Mouse (Mus musculus): ENCODE results near the gene Tnr.

Tnr gene

DNA sequence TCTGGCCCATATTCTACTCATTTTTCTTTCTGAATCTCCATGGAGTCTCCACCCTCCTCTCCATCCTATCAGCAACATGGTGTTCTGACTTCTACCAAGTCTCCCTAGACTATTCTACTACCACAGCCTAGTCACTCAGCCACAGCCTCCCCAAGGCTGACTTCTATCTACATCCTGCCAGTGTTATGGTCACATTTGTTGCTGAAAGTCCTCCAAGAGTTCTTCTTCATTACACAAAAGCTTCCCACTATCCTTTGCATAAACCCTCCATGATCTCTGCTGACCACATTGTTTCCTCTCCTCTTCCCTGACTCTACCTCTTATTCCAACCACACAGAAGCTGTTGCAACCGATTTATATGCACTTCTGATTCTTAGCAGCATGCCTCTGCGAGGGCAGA lies 272.5 kb downstream of the Tnr start:
- DNase-seq (ENCODE audit: low read depth, low spot score), result no peak
- H3K27me3 ChIP-seq (ENCODE audit: control insufficient read depth, insufficient read depth, low read length, poor library complexity, severe bottlenecking), result no peaks in the 10 kb centered on the region
- H3K36me3 ChIP-seq (ENCODE audit: control insufficient read depth, insufficient read depth, low read length, poor library complexity, severe bottlenecking), result no peaks in the 10 kb centered on the region

DNA sequence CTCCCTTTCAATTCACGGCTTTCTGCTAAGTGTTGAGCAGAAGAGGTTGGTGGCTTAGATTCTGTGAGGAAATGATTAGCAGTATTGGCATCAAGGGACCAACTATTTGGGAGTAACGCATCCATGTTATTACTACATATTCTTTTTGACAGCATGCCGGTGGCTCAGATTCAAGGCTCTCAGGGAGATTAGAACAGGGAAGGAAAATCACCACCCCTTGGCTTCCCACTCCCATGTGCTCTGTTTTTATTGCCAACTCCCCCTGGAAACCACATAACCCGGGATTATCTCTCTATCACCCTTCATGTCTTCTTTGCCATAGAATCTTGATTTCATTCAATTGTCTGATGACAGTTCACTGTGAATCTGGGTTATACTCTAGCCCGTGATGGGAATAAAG lies 276.8 kb downstream of the Tnr start:
- Histone ChIP-seq H3K27me3 (ENCODE audit: control insufficient read depth, insufficient read depth, low read length, poor library complexity, severe bottlenecking) (no peaks in the 10 kb centered on the region), H3K36me3 (ENCODE audit: control insufficient read depth, insufficient read depth, low read length, poor library complexity, severe bottlenecking) (no peaks in the 10 kb centered on the region)
- no peak for DNase-seq (ENCODE audit: low read depth, low spot score)

DNA sequence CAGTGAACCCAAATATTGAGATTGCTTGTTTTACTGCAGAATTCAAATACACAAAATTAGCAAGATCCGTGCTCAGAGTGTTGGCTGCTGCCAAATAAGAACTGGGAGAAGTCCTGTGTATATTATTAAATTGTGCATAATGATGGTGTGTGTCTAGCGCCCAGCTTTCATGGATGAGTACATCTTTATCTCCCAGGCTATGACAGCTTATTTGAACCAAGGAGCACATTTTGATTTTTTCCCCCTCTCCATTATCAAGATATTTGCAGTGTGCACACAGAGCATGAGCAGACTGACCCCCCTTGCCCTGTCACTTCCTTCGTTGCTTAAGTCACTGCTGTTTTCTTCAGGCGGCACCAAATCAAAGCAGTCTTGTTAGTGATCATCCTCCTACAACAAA lies 278.2 kb downstream of the Tnr start:
- Histone ChIP-seq H3K36me3 (ENCODE audit: control insufficient read depth, insufficient read depth, low read length, poor library complexity, severe bottlenecking) (no peaks in the 10 kb centered on the region), H3K27me3 (ENCODE audit: control insufficient read depth, insufficient read depth, low read length, poor library complexity, severe bottlenecking) (no peaks in the 10 kb centered on the region)
- no peak for DNase-seq (ENCODE audit: low read depth, low spot score)

DNA sequence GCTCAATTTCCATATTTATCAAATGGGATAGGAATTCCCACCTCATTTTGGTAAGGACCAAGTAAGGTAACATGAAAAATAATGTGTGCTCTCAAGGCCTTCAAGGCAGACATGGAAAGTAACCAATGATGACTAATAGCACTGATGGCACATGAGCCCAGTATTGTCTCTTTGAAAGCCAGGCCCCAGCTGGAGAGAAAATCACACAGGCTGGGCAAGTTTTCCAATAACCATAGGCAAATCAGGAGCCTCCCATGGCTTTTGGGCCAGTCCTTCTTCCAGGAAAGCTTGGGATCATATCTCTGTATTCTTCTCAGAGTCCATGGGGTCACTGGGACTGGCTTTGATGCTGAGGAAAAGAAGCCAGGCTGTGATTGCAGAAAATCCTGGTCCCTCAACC lies 280.1 kb downstream of the Tnr start:
- no peaks in the 10 kb centered on the region for H3K36me3 ChIP-seq (ENCODE audit: control insufficient read depth, insufficient read depth, low read length, poor library complexity, severe bottlenecking)
- no peak for DNase-seq (ENCODE audit: low read depth, low spot score)
- H3K27me3 ChIP-seq (ENCODE audit: control insufficient read depth, insufficient read depth, low read length, poor library complexity, severe bottlenecking), result no peaks in the 10 kb centered on the region

DNA sequence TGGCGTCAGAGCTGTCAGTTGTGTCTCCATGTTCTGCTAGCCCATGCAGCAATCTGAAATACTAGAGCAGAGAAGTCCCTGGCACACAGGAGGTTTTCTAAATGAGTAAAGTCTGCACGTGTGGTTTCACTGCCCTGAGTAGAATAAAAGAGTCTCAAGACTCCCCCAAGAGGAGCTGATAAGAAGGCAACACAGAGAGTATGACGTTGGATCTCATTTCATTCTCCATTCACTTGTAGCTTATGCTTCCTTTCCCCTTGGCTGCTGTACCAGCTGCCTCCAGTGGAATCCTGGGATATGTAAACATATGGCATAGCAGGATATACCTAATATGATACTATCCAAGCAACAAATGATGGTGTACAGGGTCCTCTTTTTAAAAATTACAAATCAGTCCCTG lies 285.9 kb downstream of the Tnr start:
- no peak for DNase-seq (ENCODE audit: low read depth, low spot score)
- H3K27me3 ChIP-seq (ENCODE audit: control insufficient read depth, insufficient read depth, low read length, poor library complexity, severe bottlenecking), result no peaks in the 10 kb centered on the region
- H3K36me3 ChIP-seq (ENCODE audit: control insufficient read depth, insufficient read depth, low read length, poor library complexity, severe bottlenecking), result no peaks in the 10 kb centered on the region

DNA sequence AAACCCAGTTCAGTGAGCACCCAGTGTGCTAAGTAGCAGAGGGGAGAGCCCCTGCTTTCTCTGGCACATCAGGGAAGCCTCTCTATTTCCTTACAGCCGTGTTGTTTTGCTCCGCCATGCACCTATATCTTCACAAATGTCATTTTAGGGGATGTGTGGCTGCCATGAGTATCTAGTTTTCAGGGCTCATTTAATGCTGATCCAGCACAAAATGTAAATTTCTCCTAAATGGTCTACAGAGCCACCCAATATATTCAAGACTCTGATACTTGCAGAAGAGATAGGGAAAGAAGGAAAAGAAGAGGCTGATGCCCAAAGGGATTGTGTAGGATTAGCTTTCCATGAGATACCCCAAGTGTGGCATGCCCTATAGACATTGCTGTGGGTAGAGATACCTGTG lies 288.2 kb downstream of the Tnr start:
- H3K36me3 ChIP-seq (ENCODE audit: control insufficient read depth, insufficient read depth, low read length, poor library complexity, severe bottlenecking), result no peaks in the 10 kb centered on the region
- no peaks in the 10 kb centered on the region for H3K27me3 ChIP-seq (ENCODE audit: control insufficient read depth, insufficient read depth, low read length, poor library complexity, severe bottlenecking)
- no peak for DNase-seq (ENCODE audit: low read depth, low spot score)

DNA sequence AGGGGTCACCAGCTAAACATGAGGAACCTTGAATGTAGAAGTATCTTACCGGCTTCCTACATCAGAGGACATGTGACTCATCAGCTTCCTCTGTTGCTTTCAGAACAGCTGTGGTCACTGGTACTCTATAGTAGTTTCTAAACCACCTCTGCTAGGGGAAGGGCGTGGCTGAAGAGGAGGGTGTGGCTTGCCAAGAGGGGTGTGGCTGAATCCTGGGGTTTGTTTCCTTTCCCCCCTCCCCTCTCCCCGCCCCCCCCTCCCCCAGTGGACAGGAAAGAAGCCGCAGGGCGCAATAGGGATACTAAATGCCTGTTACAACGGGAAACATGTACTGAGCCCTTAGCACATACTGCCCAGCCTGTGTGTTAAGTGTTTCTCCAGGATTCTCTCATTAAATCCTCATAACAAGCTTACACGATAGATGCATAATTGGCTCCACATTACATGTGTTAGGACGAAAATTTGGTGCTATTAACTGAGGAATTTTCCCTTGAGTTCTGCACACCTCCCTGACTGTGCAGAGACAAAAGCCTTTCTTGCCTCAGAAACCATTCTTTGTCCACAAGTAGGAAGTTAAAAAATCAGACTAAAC lies 289.3 kb downstream of the Tnr start:
- Histone ChIP-seq H3K36me3 (ENCODE audit: control insufficient read depth, insufficient read depth, low read length, poor library complexity, severe bottlenecking) (no peaks in the 10 kb centered on the region), H3K27me3 (ENCODE audit: control insufficient read depth, insufficient read depth, low read length, poor library complexity, severe bottlenecking) (no peaks in the 10 kb centered on the region)
- DNase-seq (ENCODE audit: low read depth, low spot score), result peak; percentile 38

DNA sequence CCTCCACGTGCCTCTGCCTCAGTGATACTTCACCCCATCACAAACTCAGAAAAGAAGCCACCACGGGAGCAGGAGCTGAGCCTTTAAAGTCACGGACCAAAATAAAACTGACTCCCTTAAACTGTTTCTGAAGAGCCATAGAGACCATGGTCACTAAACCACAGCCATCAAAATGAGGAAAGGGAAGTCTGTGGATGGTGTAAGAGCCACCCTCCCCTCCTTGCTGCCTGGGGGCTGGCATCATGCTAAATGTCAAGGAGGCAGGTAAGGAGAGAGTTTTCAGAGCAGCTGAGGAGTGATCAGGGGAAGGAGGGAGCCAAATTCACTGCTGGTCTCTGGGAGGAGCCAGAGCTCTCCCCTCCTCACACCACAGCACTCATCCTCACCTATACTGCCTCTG lies 290.8 kb downstream of the Tnr start:
- no peak for DNase-seq (ENCODE audit: low read depth, low spot score)

DNA sequence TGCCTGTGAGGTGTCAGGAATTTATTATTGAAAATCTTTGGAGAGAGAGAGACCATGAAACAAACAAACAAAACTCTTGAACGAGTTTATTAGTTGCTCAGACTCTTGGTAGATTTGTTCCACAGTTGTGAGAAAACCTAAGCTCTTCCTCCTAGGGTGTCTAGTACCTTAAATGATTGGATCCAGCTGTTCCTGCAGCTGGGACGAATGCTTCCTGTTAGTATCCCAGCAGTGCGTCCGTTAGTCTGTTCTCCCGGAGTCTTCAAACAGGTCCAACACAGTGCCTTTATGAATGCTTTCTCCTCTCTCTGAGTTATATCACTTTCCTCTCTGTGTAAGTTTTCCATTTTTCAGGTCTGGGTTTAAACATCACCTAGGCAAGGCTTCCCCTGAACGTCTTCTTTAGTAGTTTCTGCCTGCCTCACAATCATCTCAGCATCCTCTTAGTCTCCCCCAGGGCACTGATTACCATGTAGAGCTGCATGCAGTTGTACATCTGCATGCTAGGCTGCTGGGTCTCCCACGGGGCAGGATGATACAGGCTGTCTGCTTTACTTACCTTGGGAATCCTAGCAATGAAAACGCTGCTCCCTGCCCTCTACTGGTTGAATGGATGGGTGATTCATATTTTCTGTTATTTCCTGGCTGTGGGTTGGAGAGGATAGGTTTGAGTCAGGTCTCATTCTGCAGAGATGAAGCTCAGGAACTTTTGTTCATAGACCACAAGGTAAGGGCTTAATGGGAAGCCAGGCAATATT lies 293.2 kb downstream of the Tnr start:
- no peak for DNase-seq (ENCODE audit: low read depth, low spot score)
- Histone ChIP-seq H3K27me3 (ENCODE audit: control insufficient read depth, insufficient read depth, low read length, poor library complexity, severe bottlenecking) (no peaks in the 10 kb centered on the region), H3K36me3 (ENCODE audit: control insufficient read depth, insufficient read depth, low read length, poor library complexity, severe bottlenecking) (no peaks in the 10 kb centered on the region)

More for the DNA sequence above, 290.8 kb downstream of the Tnr start:
- Histone ChIP-seq H3K36me3 (ENCODE audit: control insufficient read depth, insufficient read depth, low read length, poor library complexity, severe bottlenecking) (no peaks in the 10 kb centered on the region), H3K27me3 (ENCODE audit: control insufficient read depth, insufficient read depth, low read length, poor library complexity, severe bottlenecking) (no peaks in the 10 kb centered on the region)

DNA sequence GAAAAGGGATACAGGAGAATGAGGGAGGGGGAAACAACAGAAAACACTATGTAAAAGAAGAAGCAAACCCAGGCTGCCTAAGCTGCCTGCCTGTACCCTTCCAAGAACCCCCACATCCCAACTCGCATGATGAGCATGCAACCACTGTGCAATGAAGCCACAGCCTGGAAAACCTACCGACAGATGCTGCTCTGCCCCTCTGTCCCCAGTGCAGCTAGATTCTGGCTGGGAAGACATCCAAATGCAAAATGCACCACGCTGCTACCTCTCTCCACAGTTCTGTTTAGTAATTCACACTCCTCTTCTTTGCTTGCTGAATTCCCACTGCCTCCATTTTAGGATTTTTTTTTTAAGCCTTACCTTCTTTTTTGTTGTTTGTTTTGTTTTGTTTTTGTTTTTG lies 295.9 kb downstream of the Tnr start:
- Histone ChIP-seq H3K36me3 (ENCODE audit: control insufficient read depth, insufficient read depth, low read length, poor library complexity, severe bottlenecking) (no peaks in the 10 kb centered on the region), H3K27me3 (ENCODE audit: control insufficient read depth, insufficient read depth, low read length, poor library complexity, severe bottlenecking) (no peaks in the 10 kb centered on the region)
- no peak for DNase-seq (ENCODE audit: low read depth, low spot score)

DNA sequence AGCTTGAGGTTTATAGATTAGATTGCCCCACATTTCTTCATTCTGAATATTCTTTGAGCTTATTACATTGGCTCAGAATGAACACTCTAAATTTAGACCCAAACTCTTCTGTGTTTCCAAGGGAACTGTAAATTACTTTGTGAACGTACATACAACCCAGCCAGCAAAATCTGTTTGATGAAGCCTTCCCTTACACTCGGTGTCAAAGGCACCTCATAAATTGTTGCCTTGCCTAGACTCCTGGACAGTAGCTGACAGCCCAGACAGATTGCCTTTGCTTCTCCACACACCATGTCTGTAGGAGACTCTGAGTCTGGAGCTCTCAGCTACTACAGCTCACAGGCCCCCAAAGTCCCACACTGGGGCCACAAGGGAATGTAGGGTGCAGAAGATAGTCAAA lies 298.8 kb downstream of the Tnr start:
- no peaks in the 10 kb centered on the region for H3K36me3 ChIP-seq (ENCODE audit: control insufficient read depth, insufficient read depth, low read length, poor library complexity, severe bottlenecking)
- DNase-seq (ENCODE audit: low read depth, low spot score), result no peak
- no peaks in the 10 kb centered on the region for H3K27me3 ChIP-seq (ENCODE audit: control insufficient read depth, insufficient read depth, low read length, poor library complexity, severe bottlenecking)

DNA sequence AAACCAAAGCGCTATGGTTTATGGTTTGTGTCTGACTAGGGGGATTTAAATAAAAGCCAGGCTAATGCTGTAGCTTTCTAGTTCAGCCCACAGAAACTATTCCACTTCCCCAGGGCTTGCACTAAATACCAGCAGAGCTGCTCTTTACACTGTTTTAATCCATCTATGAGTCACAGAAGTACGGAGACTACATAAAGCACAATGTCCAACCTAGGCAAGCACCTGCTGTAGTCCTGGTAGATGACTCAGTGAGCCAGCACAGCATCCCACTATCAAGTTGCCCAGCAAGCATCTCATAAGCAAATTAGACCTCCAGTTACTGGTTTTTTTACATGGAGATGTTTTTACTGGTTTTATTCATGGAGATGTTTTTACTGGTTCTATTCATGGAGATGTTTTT lies 305.0 kb downstream of the Tnr start:
- no peaks in the 10 kb centered on the region for H3K36me3 ChIP-seq (ENCODE audit: control insufficient read depth, insufficient read depth, low read length, poor library complexity, severe bottlenecking)
- no peak for DNase-seq (ENCODE audit: low read depth, low spot score)
- no peaks in the 10 kb centered on the region for H3K27me3 ChIP-seq (ENCODE audit: control insufficient read depth, insufficient read depth, low read length, poor library complexity, severe bottlenecking)

DNA sequence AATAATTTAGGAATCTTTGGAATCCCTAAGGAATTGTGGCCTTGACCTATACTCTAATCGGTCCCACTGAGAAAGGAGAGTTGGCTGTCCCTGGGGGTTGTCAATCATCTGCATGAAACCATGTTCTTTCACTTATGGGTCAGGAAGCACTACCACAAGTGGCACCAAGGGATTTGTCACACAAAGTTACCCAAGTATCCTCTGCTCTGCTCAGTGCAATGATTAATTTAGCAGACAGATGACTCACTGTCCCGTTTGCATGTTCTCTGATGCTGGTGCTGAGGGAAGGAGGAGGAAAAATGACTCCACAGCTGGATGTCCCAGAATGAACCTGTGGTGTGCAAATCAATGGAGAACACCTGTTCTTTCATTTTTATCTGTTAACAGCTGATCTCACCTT lies 309.6 kb downstream of the Tnr start:
- DNase-seq (ENCODE audit: low read depth, low spot score), result no peak
- H3K36me3 ChIP-seq (ENCODE audit: control insufficient read depth, insufficient read depth, low read length, poor library complexity, severe bottlenecking), result no peaks in the 10 kb centered on the region
- H3K27me3 ChIP-seq (ENCODE audit: control insufficient read depth, insufficient read depth, low read length, poor library complexity, severe bottlenecking), result no peaks in the 10 kb centered on the region

DNA sequence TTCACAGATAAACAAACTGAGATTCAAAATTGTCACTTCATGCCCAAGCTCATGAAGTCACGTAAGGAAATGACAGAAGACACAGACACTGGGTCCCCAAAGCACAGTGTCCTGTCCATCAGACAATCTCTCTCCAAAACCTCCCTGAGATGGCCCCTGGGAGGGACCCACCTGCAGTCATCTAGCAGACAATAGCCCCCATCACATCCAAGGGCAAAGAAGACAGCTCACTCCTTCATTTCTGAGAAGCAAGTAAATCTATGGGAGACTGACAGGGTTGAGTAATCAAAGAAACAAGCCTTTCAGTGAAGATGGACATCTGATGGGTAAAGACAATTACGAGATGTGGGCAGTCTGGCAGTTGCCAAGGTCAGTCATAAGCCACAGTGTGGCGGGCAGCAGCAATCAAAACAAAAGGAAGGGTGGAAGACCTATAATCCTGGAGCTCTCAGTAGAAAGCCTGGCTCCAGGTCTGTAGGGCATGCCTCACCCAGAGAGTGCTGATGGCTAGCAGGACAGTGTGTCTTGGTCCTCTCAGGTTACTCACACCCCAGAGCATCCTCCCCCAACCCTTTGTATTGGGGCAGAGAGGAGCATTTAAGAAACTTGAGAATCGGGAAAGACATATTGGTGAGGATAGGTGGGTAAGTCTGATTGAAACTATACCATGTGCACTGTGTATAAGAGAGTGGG lies 310.2 kb downstream of the Tnr start:
- no peak for DNase-seq (ENCODE audit: low read depth, low spot score)
- Histone ChIP-seq H3K27me3 (ENCODE audit: control insufficient read depth, insufficient read depth, low read length, poor library complexity, severe bottlenecking) (no peaks in the 10 kb centered on the region), H3K36me3 (ENCODE audit: control insufficient read depth, insufficient read depth, low read length, poor library complexity, severe bottlenecking) (no peaks in the 10 kb centered on the region)

DNA sequence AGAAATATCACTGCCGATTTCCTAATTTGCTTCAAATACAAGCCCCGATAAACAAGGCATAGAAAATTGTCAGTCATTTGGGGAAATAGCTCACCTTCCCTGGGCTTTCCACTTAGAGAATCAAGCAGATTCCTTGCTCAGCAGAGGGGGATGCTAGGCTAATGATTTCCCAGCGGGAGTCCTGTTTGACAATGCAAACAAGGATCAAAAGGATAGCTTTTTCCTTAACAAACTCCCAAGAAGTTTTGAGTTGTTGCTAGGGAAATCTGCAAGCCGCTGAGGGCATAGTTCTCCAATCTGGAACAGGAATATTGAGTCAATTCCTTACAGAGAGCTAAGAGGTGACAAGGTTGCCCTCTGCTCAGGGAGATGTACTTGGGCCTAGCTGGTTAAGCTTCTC lies 311.6 kb downstream of the Tnr start:
- DNase-seq (ENCODE audit: low read depth, low spot score), result no peak
- no peaks in the 10 kb centered on the region for H3K27me3 ChIP-seq (ENCODE audit: control insufficient read depth, insufficient read depth, low read length, poor library complexity, severe bottlenecking)
- no peaks in the 10 kb centered on the region for H3K36me3 ChIP-seq (ENCODE audit: control insufficient read depth, insufficient read depth, low read length, poor library complexity, severe bottlenecking)

All from splenic B cell, adult 2 months (primary cell).